Mouse (Mus musculus): ENCODE data around the gene Nop56.

- TF ChIP-seq CTCF (IDR thresholded peaks at IDR 0.05; ENCODE audit: extremely low read depth, insufficient read length, insufficient replicate concordance, low read depth, low read length) (no peak), POLR2A (IDR thresholded peaks at IDR 0.05; ENCODE audit: low read depth, low read length) (no peak)
Measured at GRCm38 (mm10) chr2:130280818-130281217, 6.6 kb downstream of the Nop56 start.
